Comparison of ENCODE assay signal across 22 mouse cellular contexts in the genomic region with DNA sequence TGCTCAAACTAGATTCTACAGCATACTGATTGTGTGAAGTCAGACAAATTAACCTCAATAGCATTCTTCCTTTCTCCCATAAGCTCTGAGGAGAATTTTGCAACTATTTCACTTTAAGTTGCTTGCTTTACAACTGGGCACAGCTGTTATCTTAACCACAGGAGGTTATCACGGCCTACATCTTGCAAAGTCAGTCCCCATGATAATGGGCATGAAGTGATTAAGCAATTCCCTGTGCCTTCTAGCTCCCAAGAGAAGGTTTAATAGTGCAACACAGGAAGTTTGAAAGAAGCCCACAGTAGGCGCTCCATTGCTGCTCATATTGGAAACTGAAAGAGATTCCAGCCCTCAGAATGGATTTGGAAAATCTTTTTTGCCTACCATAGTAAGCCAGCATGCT.
DNase-seq lines count a peak whose midpoint lies in the region; ATAC-seq lines count a peak whose summit lies in the region.
"Had no signal": no experiment of that assay in that cellular context is flagged by ENCODE, and none has a peak within 500 bp of the region (broad histone marks: within the 10 kb centered on the region; RNA-seq: fewer than 3 reads in every experiment).

No protein-coding gene starts in this region.

- DNase-seq in embryonic facial prominence, embryonic 14.5 days (ENCODE audit: low spot score): peak; percentile 10
- no peak for DNase-seq in embryonic facial prominence, embryonic 10.5 days (ENCODE audit: low spot score)
- no peak for DNase-seq in kidney, postnatal 25 days
- no peak for DNase-seq in right cerebral cortex, postnatal 14 days
- no peak for DNase-seq in lung, postnatal 14 days
- DNase-seq: adrenal gland, adult 8-10 months; adrenal gland, postnatal 14 days; adrenal gland, postnatal 36 days; cerebellum, adult 11-12 months; cerebellum, adult 2 months; cerebellum, adult 9-11 months; cerebellum, postnatal 14 days; cerebellum, postnatal 36 days; forebrain, postnatal 0 days had no signal

- 62% methylated on average over 2 of the region's 2 CpGs for WGBS in embryonic facial prominence, embryonic 14.5 days
- whole genome bisulfite sequencing in embryonic facial prominence, embryonic 10.5 days: 65% methylated on average over 2 of the region's 2 CpGs

- no peaks in the 10 kb centered on the region for H3K36me3 ChIP-seq in embryonic facial prominence, embryonic 14.5 days (ENCODE audit: control insufficient read depth, insufficient read depth, low read length)
- no peaks in the 10 kb centered on the region for H3K36me3 ChIP-seq in embryonic facial prominence, embryonic 10.5 days (replicated peaks)
- H3K36me3 ChIP-seq: embryonic facial prominence, embryonic 13.5 days; forebrain, embryonic 15.5 days had no signal

- no peak overlapping the region for H3K27ac ChIP-seq in embryonic facial prominence, embryonic 14.5 days (replicated peaks; ENCODE audit: low read depth, low read length)
- H3K27ac ChIP-seq in embryonic facial prominence, embryonic 10.5 days (replicated peaks): no peak overlapping the region
- H3K27ac ChIP-seq: embryonic facial prominence, embryonic 13.5 days; forebrain, embryonic 13.5 days; forebrain, embryonic 15.5 days had no signal

- no peaks in the 10 kb centered on the region for H3K27me3 ChIP-seq in embryonic facial prominence, embryonic 14.5 days (replicated peaks; ENCODE audit: control insufficient read depth, insufficient read depth, low read length)
- peaks cover 22% of the 10 kb centered on the region for H3K27me3 ChIP-seq in embryonic facial prominence, embryonic 10.5 days (replicated peaks; ENCODE audit: low read depth, poor library complexity, severe bottlenecking)
- H3K27me3 ChIP-seq: embryonic facial prominence, embryonic 13.5 days; forebrain, embryonic 13.5 days; forebrain, embryonic 15.5 days had no signal

- no peak for ATAC-seq in embryonic facial prominence, embryonic 14.5 days (ENCODE audit: low read depth)
- peak; percentile 90 for ATAC-seq in common myeloid progenitor, adult 5-6 weeks (replicated peaks; ENCODE audit: low read depth, poor library complexity, severe bottlenecking)
- peak; percentile 42 to 45; a peak in 3 of 4 replicates for ATAC-seq in hematopoietic stem cell, adult 5-6 weeks (replicated peaks in 1 of 2; ENCODE audit: insufficient read depth in 1 of 2, low FRiP score in 2 of 2, low TSS enrichment in 1 of 2, low read depth in 1 of 2, poor library complexity in 2 of 2, severe bottlenecking in 2 of 2)
- ATAC-seq in megakaryocyte progenitor cell, adult 5-6 weeks (replicated peaks; ENCODE audit: poor library complexity): peak; percentile 84
- ATAC-seq: activated CD4-positive, CD25-positive, alpha-beta regulatory T cell, adult 4 months; forebrain, embryonic 13.5 days; forebrain, embryonic 15.5 days; forebrain, postnatal 0 days; Patski had no signal

- no peak overlapping the region for H3K9ac ChIP-seq in embryonic facial prominence, embryonic 14.5 days (ENCODE audit: low read depth, low read length)
- H3K9ac ChIP-seq: embryonic facial prominence, embryonic 13.5 days; forebrain, embryonic 13.5 days; forebrain, embryonic 15.5 days; forebrain, postnatal 0 days had no signal

- H3K9me3 ChIP-seq in embryonic facial prominence, embryonic 14.5 days (ENCODE audit: control insufficient read depth, low read length): no peaks in the 10 kb centered on the region
- H3K9me3 ChIP-seq in embryonic facial prominence, embryonic 10.5 days: no peaks in the 10 kb centered on the region
- H3K9me3 ChIP-seq: embryonic facial prominence, embryonic 13.5 days; forebrain, embryonic 13.5 days; forebrain, embryonic 15.5 days had no signal

- no peak overlapping the region for H3K4me3 ChIP-seq in embryonic facial prominence, embryonic 14.5 days (ENCODE audit: low read depth, low read length)
- no peak overlapping the region for H3K4me3 ChIP-seq in embryonic facial prominence, embryonic 10.5 days
- H3K4me3 ChIP-seq: embryonic facial prominence, embryonic 13.5 days; forebrain, embryonic 13.5 days; forebrain, embryonic 15.5 days had no signal

- H3K4me1 ChIP-seq in embryonic facial prominence, embryonic 14.5 days (ENCODE audit: control insufficient read depth, insufficient read depth, low read length): peaks cover 5% of the 10 kb centered on the region; the same call in 1 of the 2 replicates
- peaks cover 8% of the 10 kb centered on the region; the same call in 1 of the 2 replicates for H3K4me1 ChIP-seq in embryonic facial prominence, embryonic 10.5 days

- H3K4me2 ChIP-seq in embryonic facial prominence, embryonic 14.5 days (ENCODE audit: low read depth, low read length): no peak overlapping the region
- H3K4me2 ChIP-seq: embryonic facial prominence, embryonic 13.5 days; forebrain, embryonic 13.5 days; forebrain, embryonic 15.5 days had no signal
